Mouse (Mus musculus) heart, embryonic 13.5 days (tissue): ENCODE data around the gene Erf. TPM values are rescaled to one million over a fixed set of nuclear protein-coding genes. Genes with fewer than 3 reads are reported as not detected.

Experiments
- ATAC-seq: fragments of 200-750 bp; cut with Nextera tagmentation; 2 replicates; pipeline ENCODE4 v1.8.0; 2017; ENCODE audit warnings: moderate TSS enrichment; ENCODE audit not compliant: insufficient number of reproducible peaks, low FRiP score, low TSS enrichment; ENCODE audit errors: extremely low read depth
- H3K27ac ChIP-seq: fragments of 300-500 bp; sonication (generic); replicated peaks from 2 replicates; pipeline ENCODE4 v1.5.1; 2015; ENCODE audit warnings: moderate library complexity, mild to moderate bottlenecking, inconsistent platforms
- H3K27me3 ChIP-seq: fragments of 300-500 bp; sonication (generic); replicated peaks from 2 replicates; pipeline ENCODE4 v1.6.1; 2015; ENCODE audit warnings: mild to moderate bottlenecking, inconsistent platforms
- H3K36me3 ChIP-seq: fragments of 300-500 bp; sonication (generic); 2 replicates; pipeline ENCODE4 v1.6.1; 2015; ENCODE audit warnings: mild to moderate bottlenecking, inconsistent platforms
- H3K4me1 ChIP-seq: fragments of 300-500 bp; sonication (generic); 2 replicates; pipeline ENCODE4 v1.6.1; 2015; ENCODE audit warnings: inconsistent platforms
- H3K4me2 ChIP-seq: fragments of 300-500 bp; sonication (generic); 2 replicates; pipeline ENCODE4 v1.6.1; 2015; ENCODE audit warnings: inconsistent platforms, mild to moderate bottlenecking, moderate library complexity
- H3K4me3 ChIP-seq: fragments of 300-500 bp; sonication (generic); 2 replicates; pipeline ENCODE4 v1.5.1; 2015; ENCODE audit warnings: moderate library complexity, mild to moderate bottlenecking, inconsistent platforms
- H3K9ac ChIP-seq: fragments of 300-500 bp; sonication (generic); 2 replicates; pipeline ENCODE4 v1.6.1; 2015; ENCODE audit warnings: inconsistent platforms, mild to moderate bottlenecking, moderate library complexity
- H3K9me3 ChIP-seq: fragments of 300-500 bp; sonication (generic); 2 replicates; pipeline ENCODE4 v1.6.1; 2016; ENCODE audit warnings: inconsistent platforms
- WGBS: fragments of 180-500 bp; shearing (Covaris S2); methylation state at CpG from one replicate; pipeline ENCODE4 v1.1.7; 2015; ENCODE audit warnings: mixed read lengths; 5-methylcytosine and 5-hydroxymethylcytosine counted together
- polyA plus RNA-seq: library from polyadenylated mRNA; unstranded; fragments of >200 nt; fragmentation: Nextera tagmentation; extraction: Ambion mirVana; gene quantifications from 2 replicates; pipeline ENCODE4 v1.2.1, GENCODE M21; 2015

Gene Erf
- polyA plus RNA-seq, 1 experiment from 2014 or later = 11.2 TPM

GRCm38 (mm10) chr7:25272445-25273258, 22.1 kb upstream of the Erf start:
- no peak overlapping the region for H3K4me3 ChIP-seq
- peaks cover 46% of the 10 kb centered on the region for H3K36me3 ChIP-seq
- no peak overlapping the region for H3K4me2 ChIP-seq
- H3K9me3 ChIP-seq = no peaks in the 10 kb centered on the region
- H3K27me3 ChIP-seq = no peaks in the 10 kb centered on the region
- peaks cover 80% of the 10 kb centered on the region for H3K4me1 ChIP-seq
- H3K9ac ChIP-seq = no peak overlapping the region
- H3K27ac ChIP-seq = no peak overlapping the region
- WGBS = 79% methylated on average over 38 of the region's 38 CpGs
- no peak for ATAC-seq

DNA sequence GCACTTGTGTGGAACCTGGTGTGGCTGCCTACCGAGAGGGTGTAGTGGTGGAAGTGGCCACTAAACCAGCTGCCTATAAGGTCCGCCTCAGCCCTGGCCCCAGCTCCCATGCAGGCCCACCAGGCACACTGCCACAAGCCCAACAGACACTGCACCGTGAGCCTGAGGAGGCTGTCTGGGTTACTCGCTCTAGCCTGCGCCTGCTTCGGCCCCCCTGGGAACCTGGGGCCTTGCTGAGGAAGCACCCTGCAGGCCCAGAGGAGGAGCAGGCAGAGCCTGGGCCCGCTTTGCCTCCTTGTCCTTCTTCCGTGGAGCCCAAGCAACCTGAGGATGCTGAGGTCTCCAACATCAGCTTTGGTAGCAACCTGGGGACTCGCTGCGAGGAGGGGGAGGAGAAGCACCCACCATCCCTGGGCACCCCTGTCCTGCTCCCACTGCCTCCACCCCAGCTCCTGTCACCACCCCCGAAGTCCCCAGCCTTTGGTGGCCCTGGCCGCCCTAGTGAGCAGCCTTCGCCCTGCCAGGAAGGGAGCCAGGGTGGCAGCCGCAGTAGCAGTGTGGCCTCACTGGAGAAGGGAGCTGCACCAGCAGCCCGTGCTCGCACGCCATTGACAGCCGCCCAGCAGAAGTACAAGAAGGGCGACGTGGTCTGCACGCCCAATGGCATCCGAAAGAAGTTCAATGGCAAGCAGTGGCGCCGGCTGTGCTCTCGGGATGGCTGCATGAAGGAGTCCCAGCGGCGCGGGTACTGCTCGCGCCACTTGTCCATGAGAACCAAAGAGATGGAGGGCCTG, 21.3 kb upstream of the Erf start:
- Histone ChIP-seq H3K9me3 (no peaks in the 10 kb centered on the region), H3K27me3 (no peaks in the 10 kb centered on the region), H3K27ac (no peak overlapping the region), H3K4me2 (no peak overlapping the region), H3K9ac (peak overlapping the region; percentile 24; the same call in 1 of the 2 replicates), H3K4me1 (peaks cover 75% of the 10 kb centered on the region), H3K4me3 (no peak overlapping the region), H3K36me3 (peaks cover 46% of the 10 kb centered on the region)
- 79% methylated on average over 30 of the region's 30 CpGs for WGBS
- no peak for ATAC-seq

DNA sequence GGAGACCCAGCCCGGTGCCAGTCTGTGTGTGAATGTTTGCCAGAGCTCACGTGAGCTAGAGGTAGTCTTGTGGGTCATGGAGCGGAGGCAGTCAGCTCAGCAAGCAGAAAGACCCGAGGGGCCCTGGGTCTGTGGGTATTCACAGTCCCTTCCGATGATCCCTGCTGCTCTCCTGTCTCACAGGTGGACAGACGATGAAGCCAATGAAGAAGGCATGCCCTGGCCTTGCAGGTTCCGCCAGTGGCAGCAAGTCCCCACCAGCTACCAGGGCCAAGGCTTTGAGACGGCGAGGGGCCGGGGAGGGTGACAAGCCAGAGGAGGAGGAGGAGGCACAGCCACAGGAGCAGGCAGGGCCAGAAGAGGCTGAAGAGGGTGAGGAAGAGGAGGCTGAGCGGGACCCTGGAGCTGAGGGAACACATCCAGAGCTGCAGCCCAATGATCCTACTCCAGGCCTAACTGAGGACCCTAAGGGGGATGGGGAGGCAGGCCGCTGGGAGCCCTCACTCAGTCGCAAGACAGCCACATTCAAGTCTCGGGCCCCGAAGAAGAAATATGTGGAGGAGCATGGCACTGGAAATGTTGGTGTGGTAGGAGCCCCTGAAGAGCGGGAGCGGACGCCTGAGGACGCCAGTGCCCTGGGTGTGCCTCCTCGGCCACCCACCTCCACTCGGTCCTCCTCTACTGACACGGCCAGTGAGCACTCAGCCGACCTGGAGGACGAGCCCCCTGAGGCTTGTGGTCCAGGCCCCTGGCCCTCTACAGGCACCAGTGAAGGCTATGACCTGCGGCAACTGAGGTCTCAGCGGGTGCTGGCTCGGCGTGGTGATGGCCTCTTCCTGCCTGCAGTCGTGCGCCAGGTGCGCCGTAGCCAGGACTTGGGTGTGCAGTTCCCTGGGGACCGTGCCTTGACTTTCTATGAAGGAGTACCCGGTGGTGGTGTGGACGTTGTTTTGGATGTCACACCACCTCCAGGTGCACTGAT, 20.4 kb upstream of the Erf start:
- peak overlapping the region; percentile 97 for H3K9ac ChIP-seq
- peaks cover 71% of the 10 kb centered on the region for H3K4me1 ChIP-seq
- peaks cover 46% of the 10 kb centered on the region for H3K36me3 ChIP-seq
- no peaks in the 10 kb centered on the region for H3K9me3 ChIP-seq
- 86% methylated on average over 35 of the region's 35 CpGs for WGBS
- no peak for ATAC-seq
- H3K4me2 ChIP-seq = no peak overlapping the region
- H3K27me3 ChIP-seq = no peaks in the 10 kb centered on the region
- no peak overlapping the region for H3K4me3 ChIP-seq
- H3K27ac ChIP-seq = no peak overlapping the region

GRCm38 (mm10) chr7:25269545-25270271, 19.1 kb upstream of the Erf start:
- Histone ChIP-seq H3K27me3 (no peaks in the 10 kb centered on the region), H3K27ac (peak overlapping the region; percentile 88), H3K4me1 (peaks cover 59% of the 10 kb centered on the region), H3K9ac (peak overlapping the region; percentile 97), H3K9me3 (no peaks in the 10 kb centered on the region), H3K4me3 (peak overlapping the region; percentile 85), H3K36me3 (peaks cover 39% of the 10 kb centered on the region), H3K4me2 (peak overlapping the region; percentile 88)
- no peak for ATAC-seq
- 83% methylated on average over 8 of the region's 8 CpGs for WGBS

GRCm38 (mm10) chr7:25269029-25269428, 18.5 kb upstream of the Erf start:
- WGBS = 28% methylated on average over 4 of the region's 4 CpGs
- no peak for ATAC-seq
- no peaks in the 10 kb centered on the region for H3K9me3 ChIP-seq

DNA sequence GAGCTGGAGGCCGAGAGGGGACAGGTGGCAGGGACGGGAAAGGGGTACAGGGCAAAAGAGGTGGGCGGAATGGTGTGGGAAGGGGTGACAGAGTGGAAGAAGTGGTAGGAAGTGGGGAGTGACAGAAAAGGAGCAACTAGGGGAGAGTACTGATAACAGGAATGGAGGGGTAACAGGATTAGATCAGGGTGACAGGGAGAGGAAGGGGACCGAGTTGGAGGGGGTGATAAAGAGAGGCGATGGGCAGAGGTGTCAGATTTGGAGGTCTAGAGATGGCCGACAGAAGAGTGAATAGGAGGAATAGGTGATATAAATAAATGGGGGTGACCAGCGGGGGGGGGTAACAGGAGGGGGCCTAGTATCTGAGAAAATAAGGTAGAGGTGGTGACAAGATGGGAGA, 18.0 kb upstream of the Erf start:
- ATAC-seq = no peak
- Histone ChIP-seq H3K4me2 (peak overlapping the region; percentile 88), H3K9ac (peak overlapping the region; percentile 97), H3K27me3 (no peaks in the 10 kb centered on the region), H3K36me3 (peaks cover 32% of the 10 kb centered on the region), H3K4me3 (peak overlapping the region; percentile 85), H3K4me1 (peaks cover 54% of the 10 kb centered on the region), H3K9me3 (no peaks in the 10 kb centered on the region), H3K27ac (peak overlapping the region; percentile 88)
- WGBS = 5% methylated on average over 7 of the region's 7 CpGs

More at GRCm38 (mm10) chr7:25269029-25269428, 18.5 kb upstream of the Erf start:
- Histone ChIP-seq H3K27ac (peak overlapping the region; percentile 88), H3K36me3 (peaks cover 36% of the 10 kb centered on the region), H3K9ac (peak overlapping the region; percentile 97), H3K4me2 (peak overlapping the region; percentile 88), H3K4me3 (peak overlapping the region; percentile 85), H3K4me1 (peaks cover 58% of the 10 kb centered on the region), H3K27me3 (no peaks in the 10 kb centered on the region)

- Histone ChIP-seq H3K4me1 (peaks cover 47% of the 10 kb centered on the region), H3K4me2 (peak overlapping the region; percentile 88), H3K9ac (peak overlapping the region; percentile 97), H3K36me3 (peaks cover 25% of the 10 kb centered on the region), H3K4me3 (peak overlapping the region; percentile 85), H3K27me3 (no peaks in the 10 kb centered on the region), H3K9me3 (no peaks in the 10 kb centered on the region), H3K27ac (peak overlapping the region; percentile 93)
- WGBS = under 1% methylated on average over 33 of the region's 33 CpGs
- ATAC-seq = peak; percentile 91
These were observed 17.3 kb upstream of the Erf start for GRCm38 (mm10) chr7:25267751-25268463.

DNA sequence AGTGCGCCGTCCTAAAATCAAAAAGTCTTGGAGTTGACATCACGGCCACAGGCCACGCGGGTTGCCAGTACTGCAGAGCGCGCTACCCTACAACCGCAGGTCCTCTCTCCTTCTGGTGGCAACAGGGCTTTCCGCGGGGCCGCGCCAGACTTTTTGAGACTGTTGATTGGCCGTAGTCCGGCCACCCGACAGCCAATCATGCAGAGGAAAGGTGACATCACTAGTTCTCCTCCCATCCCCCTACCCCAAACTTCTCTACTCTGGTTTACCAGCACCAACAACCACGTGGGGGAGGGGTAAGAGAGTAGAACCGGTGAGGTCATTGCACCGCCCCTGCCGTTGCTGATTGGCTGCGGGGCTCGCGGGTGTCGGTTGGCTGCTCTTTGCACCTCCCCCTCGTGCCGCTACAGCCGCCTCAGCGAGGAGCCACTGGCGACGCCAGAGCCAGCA, 16.8 kb upstream of the Erf start, which contains the start of gene Cic:
Cic (plus strand) TSS at position 404 of the 450 bp plus-strand sequence.
- H3K27ac ChIP-seq = peak within 1 kb of the TSS; percentile 93
- under 1% methylated on average over 29 of the region's 29 CpGs for WGBS
- ATAC-seq = peak; percentile 81
- H3K4me3 ChIP-seq = peak within 1 kb of the TSS; percentile 85
- H3K9me3 ChIP-seq = no peaks in the 10 kb centered on the region
- peak within 1 kb of the TSS; percentile 88 for H3K4me2 ChIP-seq
- H3K36me3 ChIP-seq = peaks cover 20% of the 10 kb centered on the region
- peaks cover 42% of the 10 kb centered on the region for H3K4me1 ChIP-seq
- H3K9ac ChIP-seq = peak within 1 kb of the TSS; percentile 97
- no peaks in the 10 kb centered on the region for H3K27me3 ChIP-seq

DNA sequence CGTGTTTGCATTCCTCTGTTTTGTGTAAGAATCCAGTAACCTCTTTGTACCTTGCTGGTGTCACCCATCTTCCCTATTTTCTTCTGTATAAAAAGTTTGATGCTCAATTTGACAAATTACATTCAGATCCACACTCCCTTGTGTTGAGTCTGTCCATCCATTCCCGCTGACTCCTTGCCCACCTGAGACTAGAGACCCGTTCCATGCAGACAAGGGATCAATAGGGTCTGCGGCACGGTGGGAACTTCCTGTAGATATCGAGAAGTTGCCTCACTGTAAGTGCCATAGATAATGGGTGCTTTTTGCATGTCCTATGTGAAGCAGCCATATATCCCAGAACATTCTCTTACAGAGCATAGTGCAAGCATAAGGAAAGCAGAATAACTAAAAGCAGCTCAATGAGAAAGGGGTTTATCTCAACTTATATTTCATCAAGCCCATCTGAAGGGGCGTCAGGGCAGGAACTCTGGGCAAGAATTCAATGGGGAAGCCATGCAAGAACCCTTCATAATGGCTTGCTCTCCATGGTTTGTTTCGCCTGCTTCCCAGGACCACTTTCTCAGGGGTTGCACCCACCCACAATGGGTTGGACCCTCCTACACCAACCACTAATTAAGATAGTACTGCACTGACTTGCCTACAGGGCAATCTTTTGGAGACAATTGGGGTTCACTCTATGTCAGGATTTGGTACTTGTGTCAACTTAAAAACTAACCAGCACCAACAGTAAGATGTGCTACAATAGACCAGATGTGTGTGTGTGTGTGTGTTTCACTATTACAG, 15.8 kb upstream of the Erf start:
- WGBS = 79% methylated on average over 8 of the region's 8 CpGs
- Histone ChIP-seq H3K27ac (no peak overlapping the region), H3K9ac (peak overlapping the region; percentile 85; the same call in 1 of the 2 replicates)

More for the DNA sequence above, 15.8 kb upstream of the Erf start:
- ATAC-seq = no peak
- Histone ChIP-seq H3K4me3 (no peak overlapping the region), H3K4me1 (peaks cover 37% of the 10 kb centered on the region), H3K36me3 (peaks cover 10% of the 10 kb centered on the region), H3K4me2 (peak overlapping the region; percentile 74), H3K27me3 (no peaks in the 10 kb centered on the region), H3K9me3 (no peaks in the 10 kb centered on the region)
